Mouse (Mus musculus): ENCODE data around the gene Mcm2. TPM values are rescaled to one million over a fixed set of nuclear protein-coding genes. Genes with fewer than 3 reads are reported as not detected.

Gene Mcm2
- polyA plus RNA-seq, 1 experiment from 2014 or later, result 24.2 TPM

GRCm38 (mm10) chr6:88913022-88913421 lies 14.4 kb upstream of the Mcm2 start:
- no peak for DNase-seq (ENCODE audit: low spot score)
- TF ChIP-seq CTCF (IDR thresholded peaks at IDR 0.05; ENCODE audit: low read depth), result no peak
- no peak for ATAC-seq (ENCODE audit: low FRiP score, low TSS enrichment)
- H3K9me3 ChIP-seq (ENCODE audit: control insufficient read depth, low read length), result no peaks in the 10 kb centered on the region
- H3K27me3 ChIP-seq (ENCODE audit: control insufficient read depth, insufficient read depth, low read length), result no peaks in the 10 kb centered on the region
- H3K36me3 ChIP-seq (ENCODE audit: control insufficient read depth, insufficient read depth, low read length), result peaks cover 22% of the 10 kb centered on the region; the same call in 1 of the 2 replicates
- H3K4me2 ChIP-seq (replicated peaks; ENCODE audit: low read depth), result no peak overlapping the region
- H3K4me3 ChIP-seq (ENCODE audit: low read depth, low read length), result no peak overlapping the region
- 83% methylated on average over 4 of the region's 4 CpGs for WGBS
- H3K27ac ChIP-seq (replicated peaks), result no peak overlapping the region
- H3K9ac ChIP-seq (ENCODE audit: low read length), result no peak overlapping the region
- H3K4me1 ChIP-seq (replicated peaks; ENCODE audit: control insufficient read depth, insufficient read depth), result no peaks in the 10 kb centered on the region

DNA sequence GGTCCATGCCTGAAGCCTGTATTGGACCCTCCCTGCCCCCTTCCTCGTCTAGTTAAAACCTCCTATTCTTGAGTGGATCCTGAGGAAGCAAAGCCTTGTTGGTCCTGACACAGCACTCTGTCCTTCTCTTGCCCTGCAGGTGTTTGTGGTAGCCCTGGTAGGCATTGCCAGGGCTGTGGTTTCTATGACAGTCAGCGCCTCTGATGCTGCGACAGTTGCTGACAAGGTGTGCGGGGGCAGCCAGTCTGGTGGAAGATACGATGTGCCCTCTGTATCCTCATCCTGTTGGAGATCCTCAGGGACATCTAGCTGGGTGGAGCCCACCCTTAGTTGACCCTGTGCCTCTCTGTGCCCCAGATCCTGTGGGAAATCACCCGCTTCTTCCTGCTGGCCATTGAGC lies 10.6 kb upstream of the Mcm2 start:
- Histone ChIP-seq H3K27ac (replicated peaks) (no peak overlapping the region), H3K4me2 (replicated peaks; ENCODE audit: low read depth) (no peak overlapping the region), H3K9ac (ENCODE audit: low read length) (no peak overlapping the region), H3K27me3 (ENCODE audit: control insufficient read depth, insufficient read depth, low read length) (no peaks in the 10 kb centered on the region), H3K4me3 (ENCODE audit: low read depth, low read length) (no peak overlapping the region), H3K36me3 (ENCODE audit: control insufficient read depth, insufficient read depth, low read length) (peaks cover 24% of the 10 kb centered on the region), H3K9me3 (ENCODE audit: control insufficient read depth, low read length) (no peaks in the 10 kb centered on the region), H3K4me1 (replicated peaks; ENCODE audit: control insufficient read depth, insufficient read depth) (no peaks in the 10 kb centered on the region)
- DNase-seq (ENCODE audit: low spot score) (no peak), ATAC-seq (ENCODE audit: low FRiP score, low TSS enrichment) (no peak)
- no peak for TF ChIP-seq CTCF (IDR thresholded peaks at IDR 0.05; ENCODE audit: low read depth)
- no peak for TF ChIP-seq EP300 (optimal IDR thresholded peaks at IDR 0.05)
- WGBS, result 85% methylated on average over 6 of the region's 6 CpGs

DNA sequence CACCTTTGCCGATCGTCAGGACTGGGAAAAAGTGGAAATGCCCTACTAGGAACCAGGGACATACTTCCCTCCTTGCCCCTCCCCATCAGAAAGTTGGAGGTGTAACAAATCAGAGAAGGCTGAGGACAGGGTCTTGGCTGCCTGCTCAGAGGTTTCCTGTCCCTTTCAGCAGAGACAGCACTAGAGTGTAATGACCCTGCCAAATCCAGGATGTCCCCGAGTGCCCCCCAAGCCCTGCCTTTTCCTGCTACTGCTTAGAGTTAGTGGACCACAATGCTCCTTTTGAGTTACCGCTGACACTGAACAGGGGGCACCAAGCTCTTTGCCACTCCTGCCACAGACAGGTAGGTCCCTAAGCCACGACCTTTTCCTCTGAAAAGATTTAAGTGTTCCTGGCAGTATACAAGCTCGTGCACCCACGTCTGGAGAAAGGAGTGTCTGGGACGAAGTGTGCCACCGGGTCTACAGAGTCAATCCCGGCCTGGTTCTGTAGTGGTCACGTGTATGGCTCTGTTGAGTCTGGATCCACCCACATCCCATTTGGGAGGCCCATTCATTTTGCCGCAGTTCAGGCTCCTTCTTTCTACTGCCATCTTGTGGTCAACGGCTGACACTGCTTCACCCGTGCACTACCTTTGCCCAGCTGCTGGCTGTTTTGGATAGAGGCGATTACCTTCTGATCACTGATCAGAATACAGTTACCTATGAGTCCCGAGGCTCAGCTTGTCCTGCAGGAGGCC lies 8.0 kb upstream of the Mcm2 start:
- H3K4me3 ChIP-seq (ENCODE audit: low read depth, low read length), result no peak overlapping the region
- DNase-seq (ENCODE audit: low spot score) (peak; percentile 81), ATAC-seq (ENCODE audit: low FRiP score, low TSS enrichment) (peak; percentile 39; the same call in 1 of the 2 replicates)
- peak overlapping the region; percentile 27; the same call in 1 of the 2 replicates for H3K4me2 ChIP-seq (replicated peaks; ENCODE audit: low read depth)
- TF ChIP-seq CTCF (IDR thresholded peaks at IDR 0.05; ENCODE audit: low read depth), result peak; percentile 96
- TF ChIP-seq EP300 (optimal IDR thresholded peaks at IDR 0.05), result no peak
- WGBS, result 19% methylated on average over 16 of the region's 16 CpGs
- no peak overlapping the region for H3K27ac ChIP-seq (replicated peaks)
- no peaks in the 10 kb centered on the region for H3K27me3 ChIP-seq (ENCODE audit: control insufficient read depth, insufficient read depth, low read length)
- no peak overlapping the region for H3K9ac ChIP-seq (ENCODE audit: low read length)
- peaks cover 21% of the 10 kb centered on the region for H3K36me3 ChIP-seq (ENCODE audit: control insufficient read depth, insufficient read depth, low read length)
- no peaks in the 10 kb centered on the region for H3K9me3 ChIP-seq (ENCODE audit: control insufficient read depth, low read length)
- peaks cover 9% of the 10 kb centered on the region for H3K4me1 ChIP-seq (replicated peaks; ENCODE audit: control insufficient read depth, insufficient read depth)

DNA sequence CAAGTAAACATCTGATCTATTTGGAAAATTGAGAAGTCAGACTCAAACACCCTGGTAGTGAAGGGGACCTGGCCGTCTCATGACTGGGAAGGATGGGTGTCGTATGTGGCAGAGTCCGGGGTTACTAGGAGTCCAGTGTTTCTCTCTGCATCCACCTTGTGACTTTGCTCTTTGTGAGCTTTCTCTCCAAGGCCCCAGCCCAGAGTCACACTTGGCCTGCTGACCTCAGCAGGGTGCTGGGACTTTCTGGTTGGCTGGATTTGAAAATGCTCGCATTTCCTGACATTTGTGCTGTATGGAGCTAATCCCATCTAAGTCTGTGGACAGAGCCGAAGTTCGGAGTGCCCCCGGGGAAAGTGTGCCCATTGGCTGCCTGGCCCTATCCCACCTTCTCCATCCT lies 6.5 kb upstream of the Mcm2 start:
- Histone ChIP-seq H3K4me2 (replicated peaks; ENCODE audit: low read depth) (no peak overlapping the region), H3K36me3 (ENCODE audit: control insufficient read depth, insufficient read depth, low read length) (peaks cover 11% of the 10 kb centered on the region), H3K27me3 (ENCODE audit: control insufficient read depth, insufficient read depth, low read length) (no peaks in the 10 kb centered on the region), H3K4me3 (ENCODE audit: low read depth, low read length) (no peak overlapping the region), H3K4me1 (replicated peaks; ENCODE audit: control insufficient read depth, insufficient read depth) (peaks cover 9% of the 10 kb centered on the region), H3K9ac (ENCODE audit: low read length) (no peak overlapping the region), H3K9me3 (ENCODE audit: control insufficient read depth, low read length) (no peaks in the 10 kb centered on the region), H3K27ac (replicated peaks) (no peak overlapping the region)
- no peak for TF ChIP-seq CTCF (IDR thresholded peaks at IDR 0.05; ENCODE audit: low read depth)
- TF ChIP-seq EP300 (optimal IDR thresholded peaks at IDR 0.05), result no peak
- WGBS, result 89% methylated on average over 7 of the region's 7 CpGs
- DNase-seq (ENCODE audit: low spot score), result no peak
- no peak for ATAC-seq (ENCODE audit: low FRiP score, low TSS enrichment)

- Histone ChIP-seq H3K9me3 (ENCODE audit: control insufficient read depth, low read length) (no peaks in the 10 kb centered on the region), H3K4me2 (replicated peaks; ENCODE audit: low read depth) (no peak overlapping the region), H3K27me3 (ENCODE audit: control insufficient read depth, insufficient read depth, low read length) (no peaks in the 10 kb centered on the region), H3K27ac (replicated peaks) (no peak overlapping the region), H3K36me3 (ENCODE audit: control insufficient read depth, insufficient read depth, low read length) (peaks cover 6% of the 10 kb centered on the region; the same call in 1 of the 2 replicates), H3K4me3 (ENCODE audit: low read depth, low read length) (no peak overlapping the region), H3K4me1 (replicated peaks; ENCODE audit: control insufficient read depth, insufficient read depth) (peaks cover 9% of the 10 kb centered on the region), H3K9ac (ENCODE audit: low read length) (no peak overlapping the region)
- ATAC-seq (ENCODE audit: low FRiP score, low TSS enrichment) (no peak), DNase-seq (ENCODE audit: low spot score) (no peak)
- WGBS, result 81% methylated on average over 4 of the region's 4 CpGs
- TF ChIP-seq CTCF (IDR thresholded peaks at IDR 0.05; ENCODE audit: low read depth) (no peak), EP300 (optimal IDR thresholded peaks at IDR 0.05) (no peak)
Measured at GRCm38 (mm10) chr6:88904456-88904974, 5.9 kb upstream of the Mcm2 start.

DNA sequence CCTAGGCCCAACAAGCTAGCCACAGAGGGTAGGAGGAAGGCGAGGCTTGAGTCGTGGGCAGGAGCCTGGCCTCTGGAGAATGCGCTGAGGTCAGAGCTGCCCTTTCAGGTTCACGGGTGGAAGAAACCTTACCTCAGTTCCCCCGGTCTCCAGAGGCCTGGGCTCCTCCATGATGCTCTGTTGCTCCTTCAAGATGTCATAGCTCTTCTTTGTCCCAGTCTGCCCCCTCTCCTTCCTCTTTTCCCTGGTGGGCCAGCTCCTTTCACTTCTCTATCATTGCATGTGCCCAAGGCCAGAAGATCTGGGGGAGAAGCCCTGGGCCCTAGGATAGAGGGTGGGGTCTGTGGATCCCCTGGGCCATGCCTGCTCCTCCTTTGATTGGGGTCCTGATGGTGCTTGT lies 5.1 kb upstream of the Mcm2 start:
- 66% methylated on average over 5 of the region's 5 CpGs for WGBS
- peaks cover 9% of the 10 kb centered on the region for H3K4me1 ChIP-seq (replicated peaks; ENCODE audit: control insufficient read depth, insufficient read depth)
- TF ChIP-seq CTCF (IDR thresholded peaks at IDR 0.05; ENCODE audit: low read depth) (no peak), EP300 (optimal IDR thresholded peaks at IDR 0.05) (no peak)
- peak overlapping the region; percentile 30; the same call in 1 of the 2 replicates for H3K27ac ChIP-seq (replicated peaks)
- peak overlapping the region; percentile 91 for H3K9ac ChIP-seq (ENCODE audit: low read length)
- H3K4me2 ChIP-seq (replicated peaks; ENCODE audit: low read depth), result peak overlapping the region; percentile 95
- DNase-seq (ENCODE audit: low spot score) (no peak), ATAC-seq (ENCODE audit: low FRiP score, low TSS enrichment) (no peak)
- no peaks in the 10 kb centered on the region for H3K27me3 ChIP-seq (ENCODE audit: control insufficient read depth, insufficient read depth, low read length)
- no peaks in the 10 kb centered on the region for H3K9me3 ChIP-seq (ENCODE audit: control insufficient read depth, low read length)
- H3K4me3 ChIP-seq (ENCODE audit: low read depth, low read length), result peak overlapping the region; percentile 84; the same call in 1 of the 2 replicates
- peaks cover 3% of the 10 kb centered on the region; the same call in 1 of the 2 replicates for H3K36me3 ChIP-seq (ENCODE audit: control insufficient read depth, insufficient read depth, low read length)

Measured in stomach, postnatal 0 days (tissue).